Mouse (Mus musculus) neural tube, embryonic 12.5 days (tissue): ENCODE data around the gene Sdc3. TPM values are rescaled to one million over a fixed set of nuclear protein-coding genes. Genes with fewer than 3 reads are reported as not detected.

Experiments
- ATAC-seq: fragments of 200-750 bp; cut with Nextera tagmentation; 2 replicates; pipeline ENCODE4 v1.8.0; 2017; ENCODE audit warnings: low read depth, mild to moderate bottlenecking, moderate TSS enrichment, moderate library complexity; ENCODE audit not compliant: low FRiP score
- H3K27ac ChIP-seq: fragments of 300-500 bp; sonication (generic); 2 replicates; pipeline ENCODE4 v1.5.1; 2016
- H3K27me3 ChIP-seq: fragments of 300-500 bp; sonication (generic); replicated peaks from 2 replicates; pipeline ENCODE4 v1.6.1; 2016; ENCODE audit warnings: mild to moderate bottlenecking
- H3K36me3 ChIP-seq: fragments of 300-500 bp; sonication (generic); 2 replicates; pipeline ENCODE4 v1.6.1; 2016; ENCODE audit warnings: mild to moderate bottlenecking
- H3K4me1 ChIP-seq: fragments of 300-500 bp; sonication (generic); 2 replicates; pipeline ENCODE4 v1.6.1; 2016
- H3K4me2 ChIP-seq: fragments of 300-500 bp; sonication (generic); replicated peaks from 2 replicates; pipeline ENCODE4 v1.6.1; 2016; ENCODE audit warnings: mild to moderate bottlenecking
- H3K4me3 ChIP-seq: fragments of 300-500 bp; sonication (generic); 2 replicates; pipeline ENCODE4 v1.5.1; 2016
- H3K9ac ChIP-seq: fragments of 300-500 bp; sonication (generic); 2 replicates; pipeline ENCODE4 v1.6.1; 2016; ENCODE audit warnings: mild to moderate bottlenecking
- H3K9me3 ChIP-seq: fragments of 300-500 bp; sonication (generic); 2 replicates; pipeline ENCODE4 v1.6.1; 2016; ENCODE audit warnings: mild to moderate bottlenecking
- WGBS: fragments of 180-500 bp; shearing (Covaris S2); methylation state at CpG from one replicate; pipeline ENCODE4 v1.1.7; 2016; 5-methylcytosine and 5-hydroxymethylcytosine counted together
- polyA plus RNA-seq: library from polyadenylated mRNA; unstranded; fragments of >200 nt; fragmentation: Nextera tagmentation; extraction: Ambion mirVana; gene quantifications from 2 replicates; pipeline ENCODE4 v1.2.1, GENCODE M21; 2016

The Sdc3 gene
- polyA plus RNA-seq, 1 experiment from 2014 or later: 54.2 TPM

DNA sequence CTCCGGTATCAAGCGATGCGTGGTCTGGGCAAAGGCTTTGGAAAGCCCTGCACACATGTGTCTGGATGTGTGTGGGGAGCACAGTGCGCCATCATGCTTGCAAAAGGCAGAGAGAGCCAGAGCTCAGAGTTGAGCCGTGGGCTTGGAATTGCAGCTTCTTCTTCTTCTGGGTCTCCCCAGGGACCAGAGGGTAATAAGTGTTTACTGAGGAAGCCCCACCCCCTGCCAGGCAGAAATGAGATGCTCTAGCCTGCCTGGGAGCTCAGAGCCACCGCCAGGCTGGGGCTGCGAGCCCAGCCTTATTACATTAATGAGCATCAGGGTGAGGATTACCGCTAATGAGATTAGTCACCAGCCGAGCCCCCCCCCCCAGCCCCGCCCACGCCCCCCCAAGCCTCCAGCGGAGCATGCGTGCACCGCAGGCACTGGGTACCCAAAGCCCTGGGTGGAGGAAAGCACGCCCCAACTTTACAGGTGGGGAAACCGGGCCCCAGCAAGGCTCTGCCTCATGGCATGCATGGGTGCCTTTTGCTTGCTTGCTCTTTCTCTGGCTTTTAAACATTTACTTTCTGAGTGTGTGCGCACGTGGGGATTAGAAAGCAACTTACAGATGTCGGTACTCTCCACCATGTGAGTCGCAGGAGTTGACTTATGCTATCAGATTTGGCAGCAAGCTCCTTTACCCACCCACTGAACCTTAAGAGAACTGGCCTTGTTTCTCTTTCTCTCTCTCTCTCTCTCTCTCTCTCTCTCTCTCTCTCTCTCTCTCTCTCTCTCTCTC, 44.1 kb downstream of the Sdc3 start:
- no peak overlapping the region for H3K27ac ChIP-seq
- H3K4me2 ChIP-seq: peak overlapping the region; percentile 38
- H3K9me3 ChIP-seq: no peaks in the 10 kb centered on the region
- peak; percentile 61 for ATAC-seq
- H3K4me1 ChIP-seq: peaks cover 43% of the 10 kb centered on the region
- H3K9ac ChIP-seq: no peak overlapping the region
- no peaks in the 10 kb centered on the region for H3K36me3 ChIP-seq
- H3K27me3 ChIP-seq: no peaks in the 10 kb centered on the region
- WGBS: 20% methylated on average over 20 of the region's 20 CpGs
- H3K4me3 ChIP-seq: no peak overlapping the region

DNA sequence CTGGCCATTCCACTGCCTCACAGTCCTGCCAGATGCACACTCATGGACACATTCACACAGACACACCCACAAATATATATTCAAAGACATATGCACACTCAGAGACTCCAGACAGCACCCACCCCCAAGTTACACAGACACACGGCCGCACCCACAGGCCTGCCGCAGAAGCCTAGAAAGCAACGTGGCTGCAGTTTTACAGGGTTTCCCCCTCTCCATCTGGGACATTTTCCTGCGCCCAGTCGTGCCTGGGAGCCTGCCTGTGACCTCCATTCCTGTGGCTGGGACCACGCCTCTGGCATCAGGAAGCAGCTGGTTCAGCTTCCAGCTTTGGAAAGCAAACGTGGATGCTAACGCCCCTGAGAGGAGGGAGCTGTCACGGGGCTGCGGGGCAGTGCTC, 46.2 kb downstream of the Sdc3 start:
- no peaks in the 10 kb centered on the region for H3K9me3 ChIP-seq
- no peak overlapping the region for H3K4me3 ChIP-seq
- no peaks in the 10 kb centered on the region for H3K36me3 ChIP-seq
- H3K4me2 ChIP-seq: no peak overlapping the region
- WGBS: 38% methylated on average over 11 of the region's 11 CpGs
- no peak overlapping the region for H3K9ac ChIP-seq
- ATAC-seq: no peak
- peaks cover 46% of the 10 kb centered on the region for H3K4me1 ChIP-seq
- no peaks in the 10 kb centered on the region for H3K27me3 ChIP-seq
- no peak overlapping the region for H3K27ac ChIP-seq

DNA sequence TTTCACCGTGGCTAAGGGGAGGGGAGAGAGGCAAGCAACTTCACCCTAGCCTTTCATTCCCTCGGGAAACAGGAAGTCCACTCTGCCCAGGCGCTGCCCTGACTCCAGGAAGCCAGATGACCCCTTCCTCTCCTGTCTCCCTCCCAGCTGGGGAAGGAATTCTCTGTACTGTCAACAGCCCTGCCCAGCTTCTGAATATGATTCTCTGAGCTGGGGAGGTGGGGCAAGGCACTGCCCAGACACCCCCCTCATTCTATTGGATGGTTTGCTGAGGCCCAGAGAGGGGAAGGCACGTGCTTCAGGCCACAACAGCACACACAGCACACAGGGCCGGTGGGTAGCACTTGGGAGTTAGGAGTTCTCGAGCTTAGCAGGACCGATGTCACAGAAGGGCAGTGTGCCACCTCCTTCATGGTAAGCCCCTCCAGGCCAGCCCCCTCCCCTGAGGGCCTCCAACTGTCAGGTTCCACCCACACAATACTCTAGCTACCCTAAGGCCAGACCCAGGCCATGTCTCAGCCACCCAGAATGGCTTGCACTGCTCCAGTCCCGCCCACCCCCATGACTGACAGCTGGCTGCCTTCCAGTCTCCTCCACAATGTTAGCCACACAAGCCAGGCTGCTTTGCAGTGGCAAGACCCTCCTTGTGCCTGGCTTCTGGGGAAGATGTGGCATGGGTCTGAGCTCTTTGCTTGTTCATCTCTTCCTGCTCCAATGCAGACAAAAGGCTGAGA, 48.9 kb downstream of the Sdc3 start:
- WGBS: 58% methylated on average over 8 of the region's 8 CpGs
- peak; percentile 67; the same call in 1 of the 2 replicates for ATAC-seq
- no peak overlapping the region for H3K27ac ChIP-seq
- H3K36me3 ChIP-seq: no peaks in the 10 kb centered on the region
- H3K9ac ChIP-seq: no peak overlapping the region
- H3K4me1 ChIP-seq: peaks cover 38% of the 10 kb centered on the region
- no peaks in the 10 kb centered on the region for H3K27me3 ChIP-seq
- H3K4me3 ChIP-seq: no peak overlapping the region
- H3K9me3 ChIP-seq: no peaks in the 10 kb centered on the region
- H3K4me2 ChIP-seq: no peak overlapping the region

DNA sequence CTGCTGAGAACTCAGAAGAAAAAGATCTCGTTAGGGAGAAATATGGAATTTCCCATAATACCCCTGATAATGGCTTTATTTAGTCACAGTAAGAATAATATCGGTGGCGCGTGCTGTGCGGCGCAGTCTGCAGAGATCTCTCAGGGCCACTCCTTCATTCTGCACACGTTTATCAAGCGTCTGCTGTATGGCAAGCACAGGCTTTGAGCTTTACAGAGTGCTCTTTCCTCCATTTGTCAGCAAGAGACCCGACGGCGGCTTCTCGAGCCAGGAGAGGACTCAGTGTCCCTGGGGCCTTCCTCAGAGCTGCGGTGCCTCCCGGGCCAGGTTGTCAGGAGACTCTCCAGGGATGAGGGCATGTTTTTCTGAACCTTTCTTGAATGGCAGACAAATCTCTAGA, 56.5 kb downstream of the Sdc3 start:
- H3K4me1 ChIP-seq: no peaks in the 10 kb centered on the region
- H3K4me3 ChIP-seq: no peak overlapping the region
- 0 out of 2 replicates have a peak, but pooled peaks cover 5% of the 10 kb centered on the region for H3K27me3 ChIP-seq
- H3K36me3 ChIP-seq: no peaks in the 10 kb centered on the region
- H3K27ac ChIP-seq: no peak overlapping the region
- no peak overlapping the region for H3K9ac ChIP-seq
- no peak overlapping the region for H3K4me2 ChIP-seq
- no peaks in the 10 kb centered on the region for H3K9me3 ChIP-seq
- WGBS: 76% methylated on average over 14 of the region's 14 CpGs
- ATAC-seq: no peak

DNA sequence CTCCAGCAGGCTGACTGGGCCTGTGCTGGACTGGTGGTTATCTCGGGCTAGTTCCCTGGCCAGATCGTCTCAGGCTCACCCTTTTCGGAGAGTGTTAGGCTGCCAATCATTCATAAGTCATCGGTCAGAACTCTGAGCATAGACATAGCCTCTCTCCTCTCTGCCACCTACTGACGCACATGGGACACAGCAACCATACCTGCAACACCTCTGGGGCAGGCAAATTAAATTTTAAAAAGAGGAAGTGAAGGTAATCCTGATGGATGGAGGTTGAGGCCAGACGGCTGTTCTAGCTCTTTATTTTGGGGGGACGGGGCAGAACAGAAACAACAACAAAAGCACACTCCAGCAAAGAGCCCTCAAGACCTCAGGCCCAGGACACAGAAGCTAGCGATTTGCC, 65.3 kb downstream of the Sdc3 start:
- Histone ChIP-seq H3K36me3 (no peaks in the 10 kb centered on the region), H3K9ac (no peak overlapping the region), H3K4me3 (no peak overlapping the region), H3K4me2 (no peak overlapping the region), H3K27ac (no peak overlapping the region), H3K27me3 (peaks cover 27% of the 10 kb centered on the region), H3K9me3 (no peaks in the 10 kb centered on the region), H3K4me1 (peaks cover 13% of the 10 kb centered on the region)
- 64% methylated on average over 8 of the region's 8 CpGs for WGBS
- ATAC-seq: no peak

DNA sequence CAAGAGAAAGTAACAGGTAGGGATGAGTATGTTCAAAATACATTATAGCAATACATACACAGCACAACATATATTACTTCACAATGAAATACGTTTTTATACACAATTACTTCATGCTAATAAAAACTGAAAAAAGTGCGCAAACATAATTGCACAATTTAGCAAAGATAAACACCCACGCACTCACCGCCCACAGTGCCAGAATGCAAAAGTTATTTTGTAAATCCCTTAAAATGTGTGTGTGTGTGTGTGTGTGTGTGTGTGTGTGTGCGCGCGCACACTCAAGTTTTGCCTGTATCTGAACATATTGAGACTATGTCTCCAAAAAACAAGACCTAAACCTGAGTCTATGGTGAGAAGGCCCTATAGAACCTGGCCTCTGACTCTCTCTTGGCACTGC, 66.5 kb downstream of the Sdc3 start:
- peaks cover 13% of the 10 kb centered on the region for H3K4me1 ChIP-seq

DNA sequence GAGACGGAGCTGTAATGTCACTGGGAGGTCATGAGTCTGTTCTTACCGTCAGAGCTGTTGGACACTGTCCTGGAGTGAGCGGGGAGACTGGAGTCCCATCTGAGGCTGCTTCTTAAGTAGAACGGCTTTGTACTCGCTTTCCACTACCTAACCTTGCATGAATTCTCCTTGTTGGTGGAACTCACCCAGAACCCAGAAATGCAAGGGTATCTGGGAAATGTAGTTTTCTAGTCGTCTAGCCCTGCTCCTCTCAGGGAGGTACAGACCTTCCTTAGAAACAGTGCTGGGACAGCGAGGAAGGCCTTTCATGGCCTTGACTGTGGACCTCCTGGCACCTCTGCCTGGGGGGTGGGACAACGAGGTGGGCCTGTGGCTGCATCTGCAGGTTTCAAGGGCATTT, 67.1 kb downstream of the Sdc3 start:
- Histone ChIP-seq H3K4me1 (peaks cover 13% of the 10 kb centered on the region), H3K9ac (no peak overlapping the region), H3K4me3 (no peak overlapping the region), H3K4me2 (no peak overlapping the region), H3K27me3 (peaks cover 43% of the 10 kb centered on the region), H3K36me3 (no peaks in the 10 kb centered on the region), H3K9me3 (no peaks in the 10 kb centered on the region), H3K27ac (no peak overlapping the region)
- ATAC-seq: no peak
- WGBS: 69% methylated on average over 8 of the region's 8 CpGs

More for the DNA sequence above, 66.5 kb downstream of the Sdc3 start:
- H3K27me3 ChIP-seq: peaks cover 39% of the 10 kb centered on the region
- no peaks in the 10 kb centered on the region for H3K36me3 ChIP-seq
- 93% methylated on average over 7 of the region's 7 CpGs for WGBS
- H3K4me3 ChIP-seq: no peak overlapping the region
- ATAC-seq: no peak
- no peak overlapping the region for H3K9ac ChIP-seq
- H3K27ac ChIP-seq: no peak overlapping the region
- H3K9me3 ChIP-seq: no peaks in the 10 kb centered on the region
- H3K4me2 ChIP-seq: no peak overlapping the region

DNA sequence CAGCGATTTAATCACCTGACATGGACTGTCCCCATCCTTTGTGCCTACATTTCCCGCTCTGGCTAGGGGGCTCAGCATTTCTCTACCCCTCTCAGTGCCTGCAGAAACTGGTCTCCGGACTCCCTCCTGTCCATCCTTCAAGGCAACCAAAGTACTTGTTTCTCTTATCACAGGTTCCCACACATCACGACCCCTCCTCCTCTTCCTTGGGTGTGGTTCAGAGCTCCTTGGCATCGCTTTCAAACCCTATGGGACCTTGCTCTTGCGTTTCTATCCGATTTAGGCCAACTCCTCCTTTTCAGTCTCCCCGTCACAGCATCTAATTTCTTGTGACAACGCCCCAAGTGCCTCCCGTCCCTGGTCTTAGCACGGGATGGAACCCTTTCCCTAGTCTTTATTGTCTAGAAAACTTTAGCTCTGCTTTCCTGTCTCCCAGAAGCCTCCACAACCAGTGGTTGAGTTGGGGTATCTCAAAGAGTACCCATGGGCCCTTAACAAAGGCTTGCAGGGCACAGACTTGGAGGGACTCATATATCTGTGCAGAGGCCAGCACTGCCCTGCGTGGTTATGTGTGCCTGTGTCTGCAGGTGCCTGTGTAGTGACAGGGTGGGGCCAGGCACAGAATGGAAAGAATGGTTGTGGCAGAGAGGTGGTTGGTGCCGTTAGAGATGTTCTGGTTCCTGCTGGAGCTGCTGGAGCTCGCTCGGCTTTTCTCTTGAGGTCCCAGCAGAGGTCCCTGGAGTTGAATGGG, 68.7 kb downstream of the Sdc3 start:
- peaks cover 47% of the 10 kb centered on the region for H3K27me3 ChIP-seq
- H3K4me1 ChIP-seq: peaks cover 27% of the 10 kb centered on the region
- peak overlapping the region; percentile 15 for H3K4me3 ChIP-seq
- H3K9me3 ChIP-seq: no peaks in the 10 kb centered on the region
- 55% methylated on average over 15 of the region's 15 CpGs for WGBS
- no peak for ATAC-seq
- H3K4me2 ChIP-seq: peak overlapping the region; percentile 56
- no peak overlapping the region for H3K9ac ChIP-seq
- H3K27ac ChIP-seq: no peak overlapping the region
- no peaks in the 10 kb centered on the region for H3K36me3 ChIP-seq

DNA sequence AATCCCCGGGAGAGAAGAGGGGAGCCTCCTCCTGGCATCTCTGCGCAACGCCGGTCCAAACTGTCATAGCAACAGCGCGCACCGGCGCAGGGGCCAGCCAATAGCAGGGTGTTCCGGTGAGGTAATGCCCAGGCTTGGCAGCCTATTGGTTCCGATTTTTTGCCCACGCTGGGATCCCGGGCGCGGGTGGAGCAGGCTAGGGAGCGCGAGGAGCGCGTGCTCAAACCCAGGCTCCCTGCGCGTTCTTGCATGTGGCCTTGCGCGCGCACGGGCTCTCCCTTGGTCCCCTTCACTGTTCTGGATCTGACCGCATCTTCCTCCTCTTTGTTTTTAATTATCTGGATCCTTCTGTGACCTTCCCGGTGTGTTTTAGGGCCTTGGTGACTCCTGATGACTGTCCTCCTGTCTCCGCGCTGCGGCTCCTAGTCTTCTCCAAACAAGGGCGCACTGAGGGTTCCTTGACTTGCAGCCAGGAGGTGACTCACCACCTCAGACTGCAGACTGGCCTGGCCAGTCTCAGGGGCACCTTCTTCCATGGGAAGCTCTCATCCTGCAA, 69.4 kb downstream of the Sdc3 start:
- peak overlapping the region; percentile 56 for H3K4me2 ChIP-seq
- ATAC-seq: peak; percentile 59

DNA sequence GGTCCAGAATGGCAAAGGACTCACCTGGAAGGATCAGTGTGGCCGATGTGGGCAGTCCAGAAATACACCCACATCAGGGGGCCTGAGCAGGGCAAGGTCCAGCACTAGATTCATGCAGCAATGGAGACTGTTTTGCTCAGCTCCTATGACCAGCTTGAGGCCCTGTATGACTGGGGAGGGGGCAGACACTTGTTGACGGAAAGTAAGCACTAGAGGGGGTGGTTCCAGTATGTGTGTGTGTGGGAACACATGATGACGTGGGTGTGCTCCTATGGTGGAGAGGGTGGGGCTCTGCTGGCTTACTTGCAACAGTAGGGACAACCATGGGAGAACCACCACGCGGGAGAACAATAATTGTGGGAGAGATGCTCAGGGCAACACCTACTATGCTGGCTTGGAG, 70.2 kb downstream of the Sdc3 start:
- Histone ChIP-seq H3K4me1 (peaks cover 33% of the 10 kb centered on the region), H3K27me3 (peaks cover 62% of the 10 kb centered on the region), H3K27ac (no peak overlapping the region), H3K36me3 (no peaks in the 10 kb centered on the region), H3K4me2 (no peak overlapping the region), H3K9ac (no peak overlapping the region), H3K4me3 (no peak overlapping the region), H3K9me3 (no peaks in the 10 kb centered on the region)
- no peak for ATAC-seq
- WGBS: 79% methylated on average over 5 of the region's 5 CpGs

More for the DNA sequence above, 69.4 kb downstream of the Sdc3 start:
- Histone ChIP-seq H3K4me3 (peak overlapping the region; percentile 15), H3K9me3 (no peaks in the 10 kb centered on the region), H3K36me3 (no peaks in the 10 kb centered on the region), H3K9ac (no peak overlapping the region), H3K27me3 (peaks cover 54% of the 10 kb centered on the region), H3K27ac (no peak overlapping the region), H3K4me1 (peaks cover 33% of the 10 kb centered on the region)
- WGBS: 3% methylated on average over 30 of the region's 30 CpGs

DNA sequence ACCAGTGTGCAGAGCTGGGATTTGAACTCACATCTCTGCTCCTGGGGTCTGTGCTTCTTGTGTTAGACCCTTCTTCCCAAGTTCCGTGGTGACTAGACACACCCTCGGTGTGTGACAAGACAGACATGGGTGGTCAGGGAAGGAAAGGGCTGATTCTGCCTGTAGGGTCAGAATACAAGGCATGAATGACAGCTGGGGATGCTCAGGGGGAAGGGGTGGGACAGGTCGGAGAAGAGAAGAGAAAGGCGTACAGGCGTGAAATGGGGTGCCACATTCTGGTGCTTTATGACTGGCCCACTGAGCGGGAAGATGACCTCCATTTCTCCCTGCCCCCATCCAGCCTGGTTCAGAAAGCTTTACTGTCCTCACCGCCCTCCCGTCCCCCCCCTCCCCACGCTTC, 73.1 kb downstream of the Sdc3 start:
- Histone ChIP-seq H3K9ac (no peak overlapping the region), H3K27me3 (peaks cover 80% of the 10 kb centered on the region), H3K4me2 (peak overlapping the region; percentile 20; the same call in 1 of the 2 replicates), H3K4me3 (no peak overlapping the region), H3K4me1 (peaks cover 40% of the 10 kb centered on the region), H3K27ac (no peak overlapping the region), H3K36me3 (no peaks in the 10 kb centered on the region), H3K9me3 (no peaks in the 10 kb centered on the region)
- peak; percentile 70 for ATAC-seq
- WGBS: 3% methylated on average over 8 of the region's 9 CpGs

DNA sequence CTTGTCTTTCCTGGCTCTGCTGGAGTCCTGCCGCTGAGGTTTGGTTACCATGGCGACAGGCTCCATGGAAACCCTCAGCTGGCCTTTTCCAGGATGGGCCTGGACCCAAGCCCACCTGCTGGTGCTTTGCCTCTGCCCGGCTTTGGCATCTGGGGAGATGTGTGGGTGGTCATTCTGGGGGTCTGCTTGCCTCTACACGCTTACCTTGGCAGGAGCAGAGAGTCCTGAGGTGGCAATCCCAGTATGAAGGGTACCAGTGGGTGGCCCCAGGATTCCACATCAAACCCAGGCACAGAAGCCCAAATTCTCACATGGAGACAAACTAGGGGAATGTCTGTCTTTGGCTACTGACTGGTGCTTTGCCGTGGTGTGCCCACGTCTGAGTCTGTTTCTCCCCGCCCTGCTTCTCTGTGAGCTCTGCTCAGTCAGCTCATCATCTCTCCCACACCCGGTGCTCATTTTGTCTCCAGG, 73.6 kb downstream of the Sdc3 start:
- Histone ChIP-seq H3K27ac (no peak overlapping the region), H3K4me3 (no peak overlapping the region), H3K4me2 (peak overlapping the region; percentile 20; the same call in 1 of the 2 replicates), H3K4me1 (peaks cover 40% of the 10 kb centered on the region), H3K27me3 (peaks cover 75% of the 10 kb centered on the region), H3K36me3 (no peaks in the 10 kb centered on the region), H3K9ac (no peak overlapping the region), H3K9me3 (no peaks in the 10 kb centered on the region)
- WGBS: 16% methylated on average over 8 of the region's 8 CpGs
- ATAC-seq: peak; percentile 77
